Mouse (Mus musculus) lung, postnatal 10 days (tissue): ENCODE measurements around the gene Eral1.

Experiments used
- DNase-seq: peaks from one replicate; pipeline ENCODE4 v3.0.0; 2021

The Eral1 gene

GRCm38 (mm10) chr11:78033931-78034617, 46.1 kb downstream of the Eral1 start:
- DNase-seq = no peak

GRCm38 (mm10) chr11:78032809-78033195, 47.4 kb downstream of the Eral1 start:
- no peak for DNase-seq

- peak; percentile 95 for DNase-seq
Observed at GRCm38 (mm10) chr11:78031947-78032808, 48.0 kb downstream of the Eral1 start, which contains the start of gene Dhrs13. Gene Dhrs13, plus strand, starts transcription at chr11:78032280.

DNA sequence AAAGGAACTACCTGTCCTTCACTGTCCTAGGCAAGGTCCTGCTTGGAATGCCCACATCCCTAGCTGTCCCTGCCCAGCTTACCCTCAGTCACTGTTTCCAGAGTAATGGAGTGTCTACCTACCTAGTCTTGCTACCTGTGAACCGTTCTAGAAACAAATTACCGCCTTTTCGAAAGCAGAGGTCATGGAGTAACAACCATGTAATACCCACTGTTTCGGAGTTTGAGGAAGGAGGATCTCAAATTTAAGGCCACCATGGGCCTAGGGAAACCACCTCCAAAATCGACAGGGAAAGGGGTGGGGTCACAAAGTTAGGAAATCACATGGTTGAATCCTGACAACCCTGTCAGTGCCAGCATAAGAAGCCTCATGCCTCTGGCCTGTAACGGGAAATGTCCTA, 48.8 kb downstream of the Eral1 start:
- no peak for DNase-seq

- no peak for DNase-seq
Observed at GRCm38 (mm10) chr11:78030600-78030999, 49.6 kb downstream of the Eral1 start.

GRCm38 (mm10) chr11:78029240-78029639, 50.9 kb downstream of the Eral1 start:
- no peak for DNase-seq

- peak; percentile 53 for DNase-seq
Observed at GRCm38 (mm10) chr11:78023607-78024006, 56.6 kb downstream of the Eral1 start.
